Mouse (Mus musculus) MEL (cell line): Measurements from ENCODE around the gene Il10ra. TPM values are rescaled to one million over a fixed set of nuclear protein-coding genes. Genes with fewer than 3 reads are reported as not detected.

ENCODE experiments used
- DNase-seq: peaks from one replicate; pipeline ENCODE4 v3.0.0; 2011; ENCODE audit warnings: low read depth, low spot score
- H3K27ac ChIP-seq: 2 replicates; pipeline ENCODE4 v1.5.1; 2012; ENCODE audit warnings: low read depth, mild to moderate bottlenecking, control low read depth, low read length, moderate library complexity; ENCODE audit not compliant: control insufficient read depth
- H3K27me3 ChIP-seq, 2 experiments: fragments of 150-350 bp in 1 of 2; sonication (generic) in 1 of 2; 2 replicates each; pipeline ENCODE4 v1.6.1; 2012; ENCODE audit warnings: low read length in 2 of 2, mild to moderate bottlenecking in 2 of 2, improper control_type of control experiment in 1 of 2, moderate library complexity in 1 of 2; ENCODE audit not compliant: insufficient read depth in 2 of 2, control insufficient read depth in 1 of 2
- H3K36me3 ChIP-seq, 2 experiments: 2 replicates each; pipeline ENCODE4 v1.6.1; 2012 to 2014; ENCODE audit warnings: low read length in 2 of 2, improper control_type of control experiment in 1 of 2, inconsistent platforms in 1 of 2, mild to moderate bottlenecking in 1 of 2; ENCODE audit not compliant: insufficient read depth in 2 of 2, control insufficient read depth in 1 of 2
- H3K4me1 ChIP-seq, 2 experiments: fragments of 150-350 bp in 1 of 2; sonication (generic) in 1 of 2; 2 replicates each; pipeline ENCODE4 v1.6.1; 2012; ENCODE audit warnings: low read length in 2 of 2, improper control_type of control experiment in 1 of 2, mild to moderate bottlenecking in 1 of 2; ENCODE audit not compliant: insufficient read depth in 2 of 2, control insufficient read depth in 1 of 2
- H3K4me3 ChIP-seq, 2 experiments: fragments of 150-350 bp in 1 of 2; sonication (generic) in 1 of 2; 2 replicates each; pipeline ENCODE4 v1.5.1; 2012; ENCODE audit warnings: low read depth in 2 of 2, low read length in 2 of 2, mild to moderate bottlenecking in 2 of 2, moderate library complexity in 2 of 2, control low read depth in 1 of 2, improper control_type of control experiment in 1 of 2; ENCODE audit not compliant: control insufficient read depth in 1 of 2, insufficient read depth in 1 of 2
- H3K79me2 ChIP-seq: 2 replicates; pipeline ENCODE4 v1.6.1; 2012; ENCODE audit warnings: mild to moderate bottlenecking, low read length, moderate library complexity; ENCODE audit not compliant: control insufficient read depth, poor library complexity, insufficient read depth
- H3K9ac ChIP-seq: 2 replicates; pipeline ENCODE4 v1.6.1; 2012; ENCODE audit warnings: low read depth, mild to moderate bottlenecking, control low read depth, low read length, moderate library complexity; ENCODE audit not compliant: control insufficient read depth, poor library complexity, severe bottlenecking
- H3K9me3 ChIP-seq: fragments of 150-350 bp; sonication (generic); replicated peaks from 2 replicates; pipeline ENCODE4 v1.6.1; 2012; ENCODE audit warnings: mild to moderate bottlenecking, low read length, improper control_type of control experiment, moderate library complexity; ENCODE audit not compliant: insufficient read depth
- CHD1 ChIP-seq: IDR thresholded peaks from 2 replicates; pipeline ENCODE4 v1.6.1; 2012; ENCODE audit warnings: low read depth, mild to moderate bottlenecking, inconsistent platforms, low read length, improper control_type of control experiment
- CHD2 ChIP-seq: IDR thresholded peaks from 2 replicates; pipeline ENCODE4 v1.6.1; 2011; ENCODE audit warnings: low read length, improper control_type of control experiment
- CTCF ChIP-seq, 3 experiments: IDR thresholded peaks in 2 of 3; conservative IDR thresholded peaks in 1 of 3; 2 replicates each; pipeline ENCODE4 v1.5.1; 2011 to 2012; ENCODE audit warnings: low read length in 3 of 3, low read depth in 2 of 3, mild to moderate bottlenecking in 2 of 3, improper control_type of control experiment in 1 of 3, inconsistent platforms in 1 of 3, mixed read lengths in 1 of 3, moderate library complexity in 1 of 3; ENCODE audit not compliant: control insufficient read depth in 1 of 3, insufficient read depth in 1 of 3, poor library complexity in 1 of 3, severe bottlenecking in 1 of 3
- E2F4 ChIP-seq: IDR thresholded peaks from 2 replicates; pipeline ENCODE4 v1.6.1; 2011; ENCODE audit warnings: low read depth, low read length, improper control_type of control experiment, borderline replicate concordance
- ELF1 ChIP-seq: IDR thresholded peaks from 2 replicates; pipeline ENCODE4 v1.6.1; 2014; ENCODE audit warnings: low read depth, mild to moderate bottlenecking, inconsistent platforms, low read length, improper control_type of control experiment, moderate library complexity
- EP300 ChIP-seq, 2 experiments: IDR thresholded peaks; 2 replicates each; pipeline ENCODE4 v1.6.1; 2011; ENCODE audit warnings: improper control_type of control experiment in 2 of 2, low read length in 2 of 2, low read depth in 1 of 2, mild to moderate bottlenecking in 1 of 2
- ETS1 ChIP-seq: IDR thresholded peaks from 2 replicates; pipeline ENCODE4 v1.6.1; 2012; ENCODE audit warnings: low read depth, mild to moderate bottlenecking, inconsistent platforms, low read length, improper control_type of control experiment, moderate library complexity
- GABPA ChIP-seq: IDR thresholded peaks from 2 replicates; pipeline ENCODE4 v1.6.1; 2012; ENCODE audit warnings: low read depth, mild to moderate bottlenecking, inconsistent platforms, low read length, improper control_type of control experiment, moderate library complexity
- GATA1 ChIP-seq: IDR thresholded peaks from 2 replicates; pipeline ENCODE4 v1.6.1; 2011; ENCODE audit warnings: low read depth, low read length, improper control_type of control experiment
- HCFC1 ChIP-seq: IDR thresholded peaks from 2 replicates; pipeline ENCODE4 v1.6.1; 2012; ENCODE audit warnings: low read depth, mild to moderate bottlenecking, inconsistent platforms, low read length, improper control_type of control experiment, moderate library complexity
- KAT2A ChIP-seq: conservative IDR thresholded peaks from 2 replicates; pipeline ENCODE4 v1.6.1; 2012; ENCODE audit warnings: low read depth, low read length, improper control_type of control experiment, inconsistent platforms
- MAFK ChIP-seq: IDR thresholded peaks from 2 replicates; pipeline ENCODE4 v1.6.1; 2011; ENCODE audit warnings: low read depth, mild to moderate bottlenecking, low read length, improper control_type of control experiment, borderline replicate concordance
- MAX ChIP-seq: IDR thresholded peaks from 2 replicates; pipeline ENCODE4 v1.6.1; 2011; ENCODE audit warnings: low read length, improper control_type of control experiment
- MAZ ChIP-seq: IDR thresholded peaks from 2 replicates; pipeline ENCODE4 v1.6.1; 2012; ENCODE audit warnings: low read depth, mild to moderate bottlenecking, inconsistent platforms, low read length, improper control_type of control experiment
- MEF2A ChIP-seq: IDR thresholded peaks from 2 replicates; pipeline ENCODE4 v1.6.1; 2014; ENCODE audit warnings: low read depth, mild to moderate bottlenecking, inconsistent platforms, low read length, improper control_type of control experiment; ENCODE audit not compliant: poor library complexity, insufficient replicate concordance, severe bottlenecking; ENCODE audit errors: extremely low read depth
- MXI1 ChIP-seq: IDR thresholded peaks from 2 replicates; pipeline ENCODE4 v1.6.1; 2011; ENCODE audit warnings: mild to moderate bottlenecking, low read depth, low read length, improper control_type of control experiment
- MYB ChIP-seq: IDR thresholded peaks from 2 replicates; pipeline ENCODE4 v1.6.1; 2011; ENCODE audit warnings: mild to moderate bottlenecking, low read depth, low read length, improper control_type of control experiment
- MYC ChIP-seq: IDR thresholded peaks from 2 replicates; pipeline ENCODE4 v1.6.1; 2011; ENCODE audit warnings: low read depth, mild to moderate bottlenecking, low read length, improper control_type of control experiment, moderate library complexity
- NELFE ChIP-seq: IDR thresholded peaks from 2 replicates; pipeline ENCODE4 v1.6.1; 2011; ENCODE audit warnings: low read depth, low read length, improper control_type of control experiment
- NRF1 ChIP-seq: IDR thresholded peaks from 2 replicates; pipeline ENCODE4 v1.6.1; 2014; ENCODE audit warnings: low read depth, mild to moderate bottlenecking, inconsistent platforms, low read length, improper control_type of control experiment, moderate library complexity; ENCODE audit not compliant: poor library complexity, insufficient read depth, severe bottlenecking
- POLR2A ChIP-seq, 2 experiments: IDR thresholded peaks; 2 replicates each; pipeline ENCODE4 v1.6.1; 2011 to 2012; ENCODE audit warnings: low read length in 2 of 2, mild to moderate bottlenecking in 2 of 2, control low read depth in 1 of 2, improper control_type of control experiment in 1 of 2, low read depth in 1 of 2, moderate library complexity in 1 of 2; ENCODE audit not compliant: control insufficient read depth in 1 of 2, insufficient read depth in 1 of 2, poor library complexity in 1 of 2
- POLR2AphosphoS2 ChIP-seq: IDR thresholded peaks from 2 replicates; pipeline ENCODE4 v1.6.1; 2011; ENCODE audit warnings: low read length, improper control_type of control experiment
- POLR2AphosphoS5 ChIP-seq: IDR thresholded peaks from 2 replicates; pipeline ENCODE4 v1.6.1; 2012; ENCODE audit warnings: low read depth, borderline replicate concordance, mild to moderate bottlenecking, inconsistent platforms, low read length, moderate library complexity, mixed read lengths
- RAD21 ChIP-seq: IDR thresholded peaks from 2 replicates; pipeline ENCODE4 v1.6.1; 2011; ENCODE audit warnings: mild to moderate bottlenecking, low read depth, low read length, improper control_type of control experiment
- SIN3A ChIP-seq: IDR thresholded peaks from 2 replicates; pipeline ENCODE4 v1.6.1; 2012; ENCODE audit warnings: low read length, improper control_type of control experiment, inconsistent platforms
- SMC3 ChIP-seq: IDR thresholded peaks from 2 replicates; pipeline ENCODE4 v1.6.1; 2011; ENCODE audit warnings: low read depth, low read length, improper control_type of control experiment
- TAL1 ChIP-seq: IDR thresholded peaks from 2 replicates; pipeline ENCODE4 v1.6.1; 2012; ENCODE audit warnings: mild to moderate bottlenecking, inconsistent platforms, low read length, moderate library complexity, mixed read lengths
- TBP ChIP-seq: IDR thresholded peaks from 2 replicates; pipeline ENCODE4 v1.8.0; 2011; ENCODE audit warnings: low read depth, low read length, improper control_type of control experiment
- TCF12 ChIP-seq: IDR thresholded peaks from 2 replicates; pipeline ENCODE4 v1.6.1; 2014; ENCODE audit warnings: low read depth, mild to moderate bottlenecking, inconsistent platforms, low read length, improper control_type of control experiment, moderate library complexity
- UBTF ChIP-seq: IDR thresholded peaks from 2 replicates; pipeline ENCODE4 v1.6.1; 2012; ENCODE audit warnings: low read depth, mild to moderate bottlenecking, inconsistent platforms, low read length, improper control_type of control experiment, moderate library complexity, borderline replicate concordance; ENCODE audit not compliant: insufficient read depth
- USF2 ChIP-seq, 2 experiments: IDR thresholded peaks; 2 replicates each; pipeline ENCODE4 v1.6.1; 2011 to 2012; ENCODE audit warnings: improper control_type of control experiment in 2 of 2, low read length in 2 of 2, borderline replicate concordance in 1 of 2, inconsistent platforms in 1 of 2, low read depth in 1 of 2, mild to moderate bottlenecking in 1 of 2; ENCODE audit not compliant: insufficient read depth in 1 of 2
- ZC3H11A ChIP-seq: IDR thresholded peaks from 2 replicates; pipeline ENCODE4 v1.6.1; 2012; ENCODE audit warnings: low read depth, mild to moderate bottlenecking, inconsistent platforms, low read length, improper control_type of control experiment
- ZKSCAN1 ChIP-seq: IDR thresholded peaks from 2 replicates; pipeline ENCODE4 v1.6.1; 2012; ENCODE audit warnings: low read depth, mild to moderate bottlenecking, inconsistent platforms, low read length, improper control_type of control experiment, moderate library complexity
- ZMIZ1 ChIP-seq: IDR thresholded peaks from 2 replicates; pipeline ENCODE4 v1.6.1; 2012; ENCODE audit warnings: low read depth, mild to moderate bottlenecking, inconsistent platforms, low read length, improper control_type of control experiment, moderate library complexity
- ZNF384 ChIP-seq: IDR thresholded peaks from 2 replicates; pipeline ENCODE4 v1.6.1; 2012; ENCODE audit warnings: low read depth, mild to moderate bottlenecking, inconsistent platforms, low read length, improper control_type of control experiment
- polyA plus RNA-seq, 2 experiments: library from polyadenylated mRNA; stranded (reverse) in 1 of 2; unstranded in 1 of 2; fragments of >175 nt in 1 of 2; fragments of >200 nt in 1 of 2; gene quantifications; 2 replicates each; pipeline versions ENCODE4 v1.2.1 to v1.2.4; 2012; ENCODE audit warnings: low replicate concordance in 2 of 2, low read depth in 1 of 2; ENCODE audit not compliant: insufficient read length in 2 of 2, insufficient read depth in 1 of 2, missing spikeins in 1 of 2
- total RNA-seq: library from RNA; depleted of rRNA; stranded (reverse); fragments of 300-350 nt; gene quantifications from 2 replicates; pipeline ENCODE4 v1.2.3, GENCODE M21; 2012

The Il10ra gene
- total and polyA plus RNA-seq, 3 experiments = not detected

DNA sequence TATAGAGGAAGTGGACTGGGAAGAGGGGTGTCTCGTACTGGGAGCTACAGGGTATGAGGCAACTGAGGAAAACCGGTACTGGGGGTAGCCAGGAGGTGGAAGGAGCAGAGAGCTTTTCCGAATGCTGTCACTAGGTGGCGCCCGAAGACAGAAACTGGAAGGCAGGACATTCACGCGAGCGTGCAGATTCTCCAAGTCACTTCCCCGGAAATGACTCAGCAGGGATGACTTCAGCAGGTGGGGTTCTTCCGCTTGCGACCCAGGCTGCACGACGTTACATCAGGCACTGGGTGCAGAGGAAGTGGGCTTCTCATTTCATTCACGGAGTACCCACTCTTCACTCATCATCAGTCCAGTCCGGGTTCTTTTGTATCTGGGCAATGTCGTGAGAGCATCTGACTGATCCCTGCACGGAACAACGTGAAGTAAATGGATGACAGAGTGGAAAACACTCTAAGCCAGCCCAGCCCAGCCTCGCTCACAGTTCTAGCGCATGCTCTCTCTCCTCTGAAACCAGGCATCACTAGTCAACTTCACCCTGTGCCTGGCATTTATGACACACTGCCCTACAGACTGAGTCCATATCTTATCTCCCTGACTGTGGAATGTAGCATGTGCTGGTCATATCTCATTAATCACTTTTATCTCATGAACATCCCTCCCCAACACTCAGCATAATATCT lies 31.6 kb upstream of the Il10ra start:
- Histone ChIP-seq H3K9me3 (no peaks in the 10 kb centered on the region), H3K4me3 (peak overlapping the region; percentile 25 to 35), H3K79me2 (no peaks in the 10 kb centered on the region), H3K9ac (peak overlapping the region; percentile 47; the same call in 1 of the 2 replicates), H3K27ac (peak overlapping the region; percentile 78), H3K36me3 (peaks cover 0 to 3% of the 10 kb centered on the region in 2 experiments; a peak in 1 of 4 replicates), H3K4me1 (peaks cover 7 to 19% of the 10 kb centered on the region in 2 experiments; a peak in 3 of 4 replicates), H3K27me3 (no peaks in the 10 kb centered on the region; a peak in 1 of 4 replicates)
- DNase-seq = peak; percentile 97
- peak; percentile 69 for TF ChIP-seq SIN3A
- peak; percentile 53 to 77; a peak in 3 of 4 replicates for TF ChIP-seq EP300 (IDR thresholded peaks at IDR 0.05; ENCODE audit: low read depth in 1 of 2, low read length in 2 of 2)
- TF ChIP-seq GATA1 = peak; percentile 69
- peak; percentile 90 for TF ChIP-seq MAFK
- TF ChIP-seq MAZ = no peak; the same call in 1 of the 2 replicates
- peak; percentile 86 for TF ChIP-seq MAX
- no peak for TF ChIP-seq CHD1
- TF ChIP-seq ELF1 = peak; percentile 68
- TF ChIP-seq ZC3H11A = peak; percentile 64
- TF ChIP-seq CHD2 = peak; percentile 48
- 0 out of 2 replicates have a peak, but pooled peaks have one; percentile 52 for TF ChIP-seq ZMIZ1
- peak; percentile 87 for TF ChIP-seq GABPA
- TF ChIP-seq MEF2A = no peak
- peak; percentile 62; the same call in 1 of the 2 replicates for TF ChIP-seq NRF1
- 0 out of 2 replicates have a peak, but pooled peaks have one; percentile 12 for TF ChIP-seq TBP
- peak; percentile 78 for TF ChIP-seq HCFC1
- peak; percentile 90; the same call in 1 of the 2 replicates for TF ChIP-seq MYC
- TF ChIP-seq ZNF384 = no peak
- TF ChIP-seq MYB = no peak
- TF ChIP-seq SMC3 = peak; percentile 73
- 0 out of 2 replicates have a peak, but pooled peaks have one; percentile 37 for TF ChIP-seq KAT2A
- peak in 1 of 2 experiments; percentile 83; a peak in 2 of 4 replicates for TF ChIP-seq POLR2A (IDR thresholded peaks at IDR 0.05; ENCODE audit: control insufficient read depth in 1 of 2, insufficient read depth in 1 of 2, low read depth in 1 of 2, low read length in 2 of 2, poor library complexity in 1 of 2)
- TF ChIP-seq POLR2AphosphoS2 = peak; percentile 73; the same call in 1 of the 2 replicates
- TF ChIP-seq RAD21 = peak; percentile 86
- TF ChIP-seq ETS1 = peak; percentile 84
- TF ChIP-seq ZKSCAN1 = no peak
- TF ChIP-seq UBTF = no peak
- TF ChIP-seq USF2 (IDR thresholded peaks at IDR 0.05; ENCODE audit: borderline replicate concordance in 1 of 2, insufficient read depth in 1 of 2, low read depth in 1 of 2, low read length in 2 of 2) = no peak
- TF ChIP-seq CTCF (IDR thresholded peaks at IDR 0.05 in 2 of 3, conservative IDR thresholded peaks at IDR 0.05 in 1 of 3; ENCODE audit: control insufficient read depth in 1 of 3, insufficient read depth in 1 of 3, low read depth in 2 of 3, low read length in 3 of 3, poor library complexity in 1 of 3, severe bottlenecking in 1 of 3) = peak; percentile 81 to 91 (median 87)
- TF ChIP-seq POLR2AphosphoS5 = 0 out of 2 replicates have a peak, but pooled peaks have one; percentile 40
- TF ChIP-seq TAL1 = no peak
- TF ChIP-seq NELFE = peak; percentile 72
- peak; percentile 52; the same call in 1 of the 2 replicates for TF ChIP-seq MXI1
- TF ChIP-seq E2F4 = no peak
- TF ChIP-seq TCF12 = peak; percentile 63
